Mouse (Mus musculus) G1E (cell line): ENCODE data around the gene Rffl.

Source experiments
- CTCF ChIP-seq: IDR thresholded peaks from 2 replicates; pipeline ENCODE4 v1.5.1; 2012; ENCODE audit warnings: low read depth, low read length, inconsistent platforms, mixed read lengths
- GATA1 ChIP-seq: IDR thresholded peaks from 2 replicates; pipeline ENCODE4 v1.6.1; 2012; ENCODE audit warnings: borderline replicate concordance, low read length, inconsistent platforms, mixed read lengths
- GATA2 ChIP-seq: IDR thresholded peaks from 2 replicates; pipeline ENCODE4 v1.6.1; 2012; ENCODE audit warnings: low read depth, low read length, inconsistent platforms, borderline replicate concordance
- POLR2AphosphoS5 ChIP-seq: IDR thresholded peaks from 2 replicates; pipeline ENCODE4 v1.6.1; 2012; ENCODE audit warnings: low read depth, low read length, inconsistent platforms; ENCODE audit not compliant: insufficient replicate concordance
- TAL1 ChIP-seq: conservative IDR thresholded peaks from 2 replicates; pipeline ENCODE4 v1.6.1; 2012; ENCODE audit warnings: low read depth, low read length, inconsistent platforms, mixed read lengths

DNA sequence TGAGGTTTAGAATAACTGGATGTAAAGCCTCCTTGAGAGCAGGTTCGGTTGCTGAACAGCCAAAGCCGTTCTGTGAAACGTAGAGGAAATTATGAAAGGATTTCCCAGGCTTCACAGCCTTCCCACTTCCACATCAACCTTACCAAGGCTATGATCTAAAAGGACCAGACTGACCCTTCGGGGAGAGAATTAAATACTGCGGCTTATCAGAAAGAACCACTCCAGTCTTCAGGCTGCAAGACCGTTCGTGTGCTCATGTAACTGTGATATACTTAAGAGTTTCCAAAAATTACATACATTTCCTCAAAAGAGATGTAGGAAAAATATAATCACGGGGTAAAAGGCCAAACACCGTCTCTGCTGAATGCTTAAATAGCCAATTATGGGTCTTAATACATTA lies 8.4 kb downstream of the Rffl start:
- no peak for TF ChIP-seq CTCF
- no peak for TF ChIP-seq GATA2
- TF ChIP-seq TAL1 = no peak
- TF ChIP-seq POLR2AphosphoS5 = no peak
- no peak for TF ChIP-seq GATA1
